Mouse (Mus musculus): ENCODE measurements around the gene Gpr3.

Gpr3 gene

GRCm38 (mm10) chr4:133234771-133235170 is 22.4 kb upstream of the Gpr3 start:
- CTCF ChIA-PET: interaction anchor here (0.6 kb wide), 1 partner anchor 1616 kb away, joined by 3 read pairs; no protein-coding TSS in a partner anchor

GRCm38 (mm10) chr4:133233285-133233976 is 21.1 kb upstream of the Gpr3 start:
- CTCF ChIA-PET: interaction anchor here (0.7 kb wide), 1 partner anchor 23 kb away, joined by 3 read pairs; no protein-coding TSS in a partner anchor

- CTCF ChIA-PET: no interaction called here
Observed at GRCm38 (mm10) chr4:133229582-133229981, 17.2 kb upstream of the Gpr3 start.

GRCm38 (mm10) chr4:133227636-133228035 is 15.3 kb upstream of the Gpr3 start:
- CTCF ChIA-PET: interaction anchor here (1.1 kb wide), 1 partner anchor 48 kb away, joined by 4 read pairs; no protein-coding TSS in a partner anchor

GRCm38 (mm10) chr4:133226073-133226472 is 13.7 kb upstream of the Gpr3 start:
- CTCF ChIA-PET: no interaction called here

- CTCF ChIA-PET: no interaction called here
Observed at GRCm38 (mm10) chr4:133223875-133224274, 11.5 kb upstream of the Gpr3 start.

- CTCF ChIA-PET: no interaction called here
Observed at GRCm38 (mm10) chr4:133221701-133222100, 9.4 kb upstream of the Gpr3 start.

- CTCF ChIA-PET: interaction anchor here (0.6 kb wide), 1 partner anchor 1489 kb away, joined by 3 read pairs; no protein-coding TSS in a partner anchor
Observed at GRCm38 (mm10) chr4:133220656-133221055, 8.3 kb upstream of the Gpr3 start.

- CTCF ChIA-PET: interaction anchor here (0.6 to 0.9 kb wide), 2 partner anchors 78 to 79 kb away, joined by 3 read pairs; no protein-coding TSS in a partner anchor
Observed at GRCm38 (mm10) chr4:133218745-133219144, 6.4 kb upstream of the Gpr3 start.

- CTCF ChIA-PET: interaction anchor here (0.7 to 0.9 kb wide), 3 partner anchors 74 to 161 kb away, joined by 3 to 4 read pairs (median 3); no protein-coding TSS in a partner anchor
Observed at GRCm38 (mm10) chr4:133217641-133218040, 5.3 kb upstream of the Gpr3 start.

- CTCF ChIA-PET: interaction anchor here (0.5 to 0.9 kb wide), 2 partner anchors 12 to 302 kb away, joined by 3 read pairs; no protein-coding TSS in a partner anchor
Observed at GRCm38 (mm10) chr4:133213661-133214060, 1.3 kb upstream of the Gpr3 start.

- CTCF ChIA-PET: interaction anchor here (0.6 to 0.9 kb wide), 2 partner anchors 12 to 17 kb away, joined by 3 to 5 read pairs; no protein-coding TSS in a partner anchor
Observed at GRCm38 (mm10) chr4:133213268-133213590, 893 bp upstream of the Gpr3 start.

GRCm38 (mm10) chr4:133212562-133213267 is 379 bp upstream of the Gpr3 start:
- CTCF ChIA-PET: interaction anchor here (0.6 kb wide), 1 partner anchor 16 kb away, joined by 5 read pairs; no protein-coding TSS in a partner anchor

- CTCF ChIA-PET: interaction anchor here (0.6 kb wide), 1 partner anchor 23 kb away, joined by 3 read pairs; no protein-coding TSS in a partner anchor
Observed at GRCm38 (mm10) chr4:133210788-133211390, 1.4 kb downstream of the Gpr3 start.

GRCm38 (mm10) chr4:133210023-133210787 is 2.1 kb downstream of the Gpr3 start:
- CTCF ChIA-PET: interaction anchor here (0.6 to 1.0 kb wide), 5 partner anchors 24 to 201 kb away, joined by 3 to 4 read pairs (median 3); no protein-coding TSS in a partner anchor

GRCm38 (mm10) chr4:133209366-133209765 is 3.0 kb downstream of the Gpr3 start:
- CTCF ChIA-PET: interaction anchor here (0.7 to 1.5 kb wide), 3 partner anchors 32 to 200 kb away, joined by 3 to 4 read pairs (median 4); partner anchors contain the start of gene Map3k6

- CTCF ChIA-PET: interaction anchor here (0.6 kb wide), 1 partner anchor 52 kb away, joined by 3 read pairs; no protein-coding TSS in a partner anchor
Observed at GRCm38 (mm10) chr4:133204379-133204778, 8.0 kb downstream of the Gpr3 start.

- CTCF ChIA-PET: interaction anchor here (0.6 to 0.8 kb wide), 2 partner anchors 254 to 591 kb away, joined by 3 to 16 read pairs; no protein-coding TSS in a partner anchor
Observed at GRCm38 (mm10) chr4:133203591-133203990, 8.7 kb downstream of the Gpr3 start.

GRCm38 (mm10) chr4:133202254-133202653 is 10.1 kb downstream of the Gpr3 start:
- CTCF ChIA-PET: interaction anchor here (0.9 to 1.0 kb wide), 3 partner anchors 12 to 111 kb away, joined by 3 to 5 read pairs (median 4); no protein-coding TSS in a partner anchor

GRCm38 (mm10) chr4:133201006-133201771 is 11.1 kb downstream of the Gpr3 start:
- CTCF ChIA-PET: interaction anchor here (0.5 to 1.1 kb wide), 6 partner anchors 13 to 212 kb away, joined by 3 to 8 read pairs (median 4); no protein-coding TSS in a partner anchor
